Mouse (Mus musculus) naive thymus-derived CD4-positive, alpha-beta T cell, adult 2 months (primary cell): ENCODE data around the gene Mcfd2.
"Not testable (repeated sequence)": the region's sequence is repeated elsewhere in the genome, so short reads cannot be mapped to it uniquely, and the experiment has no call there.

Experiments
- DNase-seq: peaks from one replicate; pipeline ENCODE4 v3.0.0-alpha.2; 2011; ENCODE audit warnings: low read depth

Gene Mcfd2

DNA sequence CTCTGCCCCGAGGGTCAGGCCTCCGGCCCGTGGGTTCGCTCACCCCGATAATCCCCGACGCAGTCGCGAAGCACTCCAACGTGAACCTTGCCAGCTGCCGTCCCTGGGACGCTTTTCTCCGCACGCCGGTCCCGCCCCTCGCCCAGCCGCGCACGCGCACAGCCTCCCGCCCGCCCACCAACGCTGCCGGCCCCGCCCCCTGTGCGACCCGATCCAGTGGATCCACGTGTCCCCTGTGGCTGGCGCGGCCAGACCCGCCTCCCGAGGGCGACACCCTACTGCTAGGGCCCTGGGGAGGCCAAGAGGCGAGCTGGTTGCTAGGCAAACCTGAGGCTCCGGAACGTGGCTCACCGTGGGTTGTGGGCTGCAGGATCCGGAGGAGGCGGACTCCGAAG is at the start of gene Mcfd2:
Gene Mcfd2 (minus strand): TSS at position 144 of the 395 bp plus-strand sequence.
- DNase-seq: peak; percentile 95

GRCm38 (mm10) chr17:87315021-87315531 is 49.3 kb upstream of the Mcfd2 start:
- peak; percentile 90 for DNase-seq

DNA sequence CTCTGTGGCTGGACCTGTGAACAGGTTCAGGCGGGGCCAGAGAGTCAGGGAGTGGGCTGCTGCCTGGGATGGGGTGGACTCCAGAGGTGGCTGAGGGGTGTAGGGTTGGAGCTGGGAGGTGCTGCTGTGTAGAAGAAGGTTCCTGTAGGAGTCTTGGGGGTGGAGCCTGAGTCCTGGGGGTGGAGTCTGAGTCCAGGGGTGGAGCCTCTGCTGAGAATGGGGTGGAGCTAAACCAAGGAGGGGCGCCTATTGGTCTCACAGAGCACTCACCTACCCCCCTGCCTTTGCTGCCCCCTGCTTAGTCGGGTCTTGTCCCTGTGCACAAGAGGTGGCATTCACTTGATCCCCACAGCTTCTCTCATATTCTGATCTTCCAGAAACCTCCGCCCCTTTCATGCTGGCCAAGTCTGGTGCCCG is 48.8 kb upstream of the Mcfd2 start:
- peak; percentile 63 for DNase-seq

DNA sequence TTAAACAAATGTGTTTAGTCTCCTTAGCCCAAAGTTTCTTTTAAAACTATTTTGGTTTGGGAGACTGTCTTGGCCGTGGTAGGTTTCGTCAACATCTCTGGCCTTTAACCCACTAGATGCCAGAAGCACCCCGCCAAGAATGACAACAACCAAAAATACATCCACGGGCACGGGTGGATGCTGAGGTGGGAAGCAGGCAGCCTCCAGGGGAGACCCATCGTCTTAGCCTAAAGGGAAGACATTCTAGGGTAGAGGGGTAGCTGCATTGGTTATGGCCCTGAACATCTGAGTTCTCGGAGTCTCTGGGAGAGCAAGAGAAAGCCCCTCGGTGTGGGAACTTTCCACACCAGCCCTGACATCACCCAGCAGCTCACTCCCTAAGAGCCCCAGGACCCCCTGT is 48.4 kb upstream of the Mcfd2 start:
- DNase-seq: no peak

DNA sequence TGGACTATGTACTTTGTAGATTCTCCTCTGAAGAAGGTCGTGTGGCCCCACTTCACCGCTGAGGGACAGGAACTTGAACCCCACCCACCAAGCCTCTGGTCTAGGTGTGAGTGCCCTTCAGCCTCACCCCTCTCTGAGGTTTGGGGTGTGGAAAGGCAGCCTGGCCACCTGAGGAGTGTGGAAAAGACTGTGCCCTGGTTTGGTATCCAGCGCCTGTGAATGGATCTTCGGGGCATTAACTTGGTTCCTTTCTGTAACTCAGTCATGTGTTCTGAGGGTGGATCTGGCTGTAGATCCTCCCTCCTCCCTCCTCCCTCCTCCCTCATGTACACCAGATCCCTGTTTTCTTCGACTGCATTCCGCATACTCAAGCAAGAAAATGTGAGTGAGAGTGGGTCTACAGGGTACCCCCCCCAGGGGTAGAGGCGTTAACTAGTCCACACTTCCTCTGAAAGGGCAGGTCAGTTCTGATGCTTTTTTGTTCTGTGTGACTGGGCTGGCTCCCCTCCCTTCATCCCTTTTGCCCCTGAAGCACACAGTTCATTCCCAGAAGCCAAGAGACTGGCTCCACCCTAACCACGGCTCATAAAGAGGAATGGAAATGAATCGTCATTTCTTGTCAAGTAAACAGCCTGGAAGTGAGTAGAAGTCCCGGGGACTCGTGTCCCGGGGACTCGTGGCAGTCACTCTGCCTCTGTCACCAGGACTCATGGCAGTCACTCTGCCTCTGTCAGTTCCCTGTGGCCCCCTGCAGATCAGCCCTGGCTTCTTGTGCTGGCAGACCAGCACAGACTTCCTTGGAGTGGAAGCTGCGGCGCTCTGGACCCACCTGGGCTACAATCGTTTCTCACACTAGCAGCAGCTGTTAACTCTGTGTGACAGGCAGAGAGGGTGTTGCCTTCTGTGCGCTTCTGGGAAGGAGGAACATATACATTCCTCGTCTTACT is 47.5 kb upstream of the Mcfd2 start:
- no peak for DNase-seq

- DNase-seq: no peak
These were observed 46.6 kb upstream of the Mcfd2 start for GRCm38 (mm10) chr17:87312351-87312750.

GRCm38 (mm10) chr17:87310497-87310896 is 44.8 kb upstream of the Mcfd2 start:
- no peak for DNase-seq

DNA sequence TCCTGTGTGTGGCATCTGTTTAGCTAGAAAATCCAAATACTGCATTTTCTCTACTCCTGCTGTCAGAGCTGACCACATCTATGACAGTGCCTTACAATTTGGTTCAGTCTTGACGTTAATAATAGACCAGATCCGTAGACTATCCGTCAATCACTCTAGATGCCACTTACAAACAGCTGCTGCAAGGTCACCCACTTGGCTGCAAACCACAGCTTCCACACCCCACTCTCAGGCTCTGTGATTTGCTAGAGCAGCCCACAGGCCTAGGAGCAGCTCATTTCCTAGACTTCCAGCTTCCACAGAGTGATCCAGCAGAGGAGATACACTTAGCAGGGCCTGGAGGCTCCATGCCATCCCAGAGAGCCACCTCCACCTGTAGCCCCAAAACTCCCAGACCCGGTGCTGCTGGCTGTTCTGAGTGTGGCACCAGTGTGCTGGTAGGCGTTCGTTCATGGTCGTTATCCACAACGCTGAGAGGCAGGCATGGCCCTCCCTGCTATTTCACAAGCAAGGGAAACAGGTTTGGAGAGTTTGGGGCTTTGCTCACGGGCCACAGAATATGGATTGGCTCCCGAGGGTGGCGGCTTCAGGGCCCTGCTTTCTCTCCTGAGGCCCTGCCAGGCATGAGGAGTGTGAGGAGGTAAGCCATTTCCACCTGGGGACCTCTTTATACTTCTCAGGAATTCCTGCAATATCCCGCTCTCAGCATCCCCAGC is 43.5 kb upstream of the Mcfd2 start:
- no peak for DNase-seq

GRCm38 (mm10) chr17:87306746-87307145 is 41.0 kb upstream of the Mcfd2 start:
- DNase-seq: no peak

GRCm38 (mm10) chr17:87305065-87305464 is 39.3 kb upstream of the Mcfd2 start:
- DNase-seq: no peak

- no peak for DNase-seq
These were observed 38.6 kb upstream of the Mcfd2 start for GRCm38 (mm10) chr17:87304151-87304894.

DNA sequence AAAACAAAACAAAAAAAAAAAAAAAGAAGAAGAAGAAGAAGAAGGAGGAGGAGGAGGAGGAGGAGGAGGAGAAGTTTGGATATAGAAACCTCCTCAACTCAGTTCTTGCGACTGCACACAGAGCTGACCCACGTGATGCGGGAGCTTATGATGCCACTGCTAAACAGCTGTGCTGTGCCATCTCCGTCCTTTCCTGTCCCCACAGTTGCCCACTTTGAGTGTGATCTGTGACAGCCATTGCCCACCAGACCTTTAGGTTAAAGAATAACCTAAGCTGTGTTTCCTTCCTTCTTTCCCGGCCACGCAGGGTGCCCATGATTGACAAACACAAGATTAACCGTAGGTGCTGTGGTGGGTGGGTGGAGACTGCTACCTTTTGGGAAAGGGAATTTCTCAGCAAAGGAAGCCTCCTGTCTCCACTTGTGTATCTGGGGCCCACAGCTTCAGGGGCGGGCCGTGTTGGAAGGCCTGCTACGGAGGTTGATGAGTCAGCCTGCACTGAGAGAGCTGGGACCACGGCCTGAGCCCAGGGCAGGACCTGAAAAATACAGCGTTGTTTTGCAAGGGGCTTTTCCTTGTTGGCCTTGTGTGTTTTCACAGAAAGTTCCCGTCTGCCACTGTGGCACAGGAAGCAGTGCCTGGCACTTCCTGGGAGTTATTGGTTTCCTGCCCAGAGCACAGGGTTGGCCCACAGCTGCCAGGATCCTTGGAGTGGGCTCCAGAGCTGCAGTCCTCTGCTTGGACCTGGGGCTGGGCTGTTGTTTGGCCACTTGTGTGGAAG is 36.5 kb upstream of the Mcfd2 start:
- no peak for DNase-seq

GRCm38 (mm10) chr17:87301607-87302006 is 35.9 kb upstream of the Mcfd2 start:
- DNase-seq: not testable (repeated sequence)

GRCm38 (mm10) chr17:87300340-87300739 is 34.6 kb upstream of the Mcfd2 start:
- DNase-seq: no peak

GRCm38 (mm10) chr17:87298944-87299343 is 33.2 kb upstream of the Mcfd2 start:
- DNase-seq: peak; percentile 65

DNA sequence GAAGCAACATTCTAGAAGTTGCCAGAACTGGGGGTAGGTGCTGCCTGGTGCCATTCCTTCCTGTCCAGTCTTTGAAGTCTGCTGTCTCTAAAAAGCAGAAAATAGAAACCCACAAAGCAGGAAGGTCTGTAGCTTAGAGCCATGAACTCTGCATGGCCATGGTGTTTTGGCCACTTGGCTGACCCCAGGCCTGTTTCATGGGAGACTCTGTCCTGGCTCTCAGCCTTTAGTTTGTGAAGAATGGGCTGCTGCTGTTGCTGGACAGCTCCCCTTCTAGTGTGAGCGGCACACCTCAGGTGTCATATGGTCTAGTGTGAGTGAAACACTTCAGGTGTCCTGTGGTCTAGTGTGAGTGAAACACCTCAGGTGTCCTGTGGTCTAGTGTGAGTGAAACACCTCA is 31.0 kb upstream of the Mcfd2 start:
- DNase-seq: not testable (repeated sequence)

DNA sequence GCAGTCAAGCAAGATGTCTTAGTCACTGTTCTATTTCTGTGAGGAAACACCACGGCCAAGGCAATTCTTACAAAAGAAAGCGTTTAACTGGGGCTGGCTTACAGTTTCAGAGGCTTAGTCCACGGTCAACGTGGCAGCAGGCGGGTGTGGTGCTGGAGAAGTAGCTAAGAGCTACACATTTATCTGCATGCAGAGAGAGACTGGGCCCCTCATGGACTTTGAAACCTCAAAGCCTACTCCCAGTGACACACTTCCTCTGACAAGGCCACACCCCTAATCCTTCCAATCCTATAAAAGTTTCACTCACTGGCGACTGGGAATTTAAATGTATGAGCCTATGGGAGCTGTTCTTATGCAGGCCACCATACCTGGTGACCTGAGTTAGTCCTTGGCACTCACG is 30.0 kb upstream of the Mcfd2 start:
- DNase-seq: no peak

- no peak for DNase-seq
These were observed 27.4 kb upstream of the Mcfd2 start for GRCm38 (mm10) chr17:87293125-87293524.

- DNase-seq: no peak
These were observed 26.0 kb upstream of the Mcfd2 start for GRCm38 (mm10) chr17:87291782-87292181.

GRCm38 (mm10) chr17:87291037-87291436 is 25.3 kb upstream of the Mcfd2 start:
- no peak for DNase-seq

DNA sequence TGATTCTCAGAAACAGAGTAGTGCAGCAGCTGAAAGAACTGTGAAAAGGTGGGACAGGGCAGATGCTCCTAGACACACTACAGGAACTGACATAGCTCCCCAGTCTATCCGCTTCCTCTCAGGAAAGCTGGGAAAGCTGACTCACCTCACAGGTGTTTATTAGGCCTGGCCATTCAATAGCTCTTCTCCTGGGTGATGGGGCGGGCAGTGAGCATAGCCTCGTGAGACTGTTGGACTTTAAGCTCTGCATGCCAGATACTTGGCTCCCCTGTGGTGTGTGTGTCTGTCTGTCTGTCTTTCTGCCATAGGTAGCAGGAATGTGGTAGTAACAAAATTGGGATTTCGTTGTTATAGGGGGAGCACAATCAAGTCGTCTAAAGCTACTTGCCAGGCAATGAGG is 23.6 kb upstream of the Mcfd2 start:
- no peak for DNase-seq
